Mouse (Mus musculus) cerebellum, postnatal 25 days (tissue): ENCODE measurements around the gene Defa26.
"Not testable (repeated sequence)": the region's sequence is repeated elsewhere in the genome, so short reads cannot be mapped to it uniquely, and the experiment has no call there.

ENCODE experiments used
- DNase-seq, 2 experiments: peaks; one replicate each; pipeline ENCODE4 v3.0.0; 2021; ENCODE audit warnings: mixed read lengths in 2 of 2

Defa26 gene

DNA sequence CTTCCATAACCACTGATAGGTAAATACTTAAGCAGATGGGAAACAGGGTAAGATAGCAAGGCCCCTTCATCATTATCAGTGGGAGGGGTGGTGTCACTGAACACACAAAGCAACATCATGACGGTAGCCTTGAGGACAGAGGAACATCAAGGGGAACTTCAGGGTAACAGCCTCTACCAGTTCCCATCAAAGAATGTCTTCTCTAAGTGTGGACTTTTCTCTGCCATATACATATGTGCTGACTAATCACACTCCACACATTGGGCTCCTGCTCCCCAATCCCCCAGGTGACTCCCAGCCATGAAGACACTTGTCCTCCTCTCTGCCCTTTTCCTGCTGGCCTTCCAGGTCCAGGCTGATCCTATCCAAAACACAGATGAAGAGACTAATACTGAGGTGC lies at the start of gene Defa26:
Defa26 (plus strand) TSS at position 301 of the 400 bp plus-strand sequence.
- not testable (repeated sequence) for DNase-seq

- not testable (repeated sequence) for DNase-seq
Observed at GRCm38 (mm10) chr8:21582706-21583105, 35.3 kb upstream of the Defa26 start, which contains the start of gene Defa28. Gene Defa28, plus strand, starts transcription at chr8:21583006.

- DNase-seq, result not testable (repeated sequence)
Observed at GRCm38 (mm10) chr8:21594408-21594807, 23.6 kb upstream of the Defa26 start, which contains the start of gene Gm7861. Gene Gm7861, minus strand, starts transcription at chr8:21594508.

GRCm38 (mm10) chr8:21655480-21655879 lies 37.5 kb downstream of the Defa26 start, which contains the start of gene Defa17:
Gene Defa17, plus strand, starts transcription at chr8:21655780.
- not testable (repeated sequence) for DNase-seq

GRCm38 (mm10) chr8:21665497-21665896 lies 47.5 kb downstream of the Defa26 start, which contains the start of gene Defa34:
Gene Defa34, plus strand, starts transcription at chr8:21665797.
- DNase-seq, result not testable (repeated sequence)
